Mouse (Mus musculus) ES-Bruce4 (cell line): Measurements from ENCODE around the gene Gm10842.

Experiments used
- CTCF ChIP-seq: IDR thresholded peaks from one replicate; pipeline ENCODE4 v1.8.1; 2011; ENCODE audit warnings: low read depth, low read length
- POLR2A ChIP-seq: IDR thresholded peaks from one replicate; pipeline ENCODE4 v1.8.1; 2011; ENCODE audit warnings: low read length; ENCODE audit not compliant: insufficient read depth

DNA sequence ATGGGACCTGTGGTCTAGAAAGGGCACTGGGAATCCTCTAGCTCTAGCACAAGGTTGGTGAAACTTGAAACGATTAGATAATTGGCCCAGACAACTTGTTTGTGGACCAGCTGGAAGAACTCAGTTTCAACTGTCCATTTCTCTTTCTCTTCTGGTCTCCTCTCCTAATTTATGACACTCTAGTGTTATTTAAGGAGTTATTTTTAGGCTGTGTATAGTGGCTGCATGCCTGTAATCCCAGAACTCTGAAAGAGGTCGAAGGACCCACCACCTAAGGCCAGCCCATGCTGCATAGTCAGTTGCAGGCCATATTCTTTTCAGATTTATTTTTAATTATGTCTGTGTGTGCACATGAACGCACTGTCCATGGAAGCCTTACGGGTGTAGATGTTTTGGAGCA, 32.8 kb downstream of the Gm10842 start:
- TF ChIP-seq POLR2A (no peak), CTCF (no peak)
